Mouse (Mus musculus) midbrain, embryonic 11.5 days (tissue): Measurements from ENCODE around the gene Rictor. TPM values are rescaled to one million over a fixed set of nuclear protein-coding genes. Genes with fewer than 3 reads are reported as not detected.
"Not testable (repeated sequence)": the region's sequence is repeated elsewhere in the genome, so short reads cannot be mapped to it uniquely, and the experiment has no call there.

Experiments used
- ATAC-seq: fragments of 200-750 bp; cut with Nextera tagmentation; 2 replicates; pipeline ENCODE4 v1.8.0; 2017; ENCODE audit warnings: moderate TSS enrichment, moderate library complexity; ENCODE audit not compliant: low FRiP score
- DNase-seq: peaks from one replicate; pipeline ENCODE4 v3.0.0; 2015; ENCODE audit warnings: low spot score; ENCODE audit errors: missing footprints
- H3K27ac ChIP-seq: fragments of 300-500 bp; sonication (generic); 2 replicates; pipeline ENCODE4 v1.5.1; 2014; ENCODE audit warnings: low read depth, low read length
- H3K27me3 ChIP-seq: fragments of 300-500 bp; sonication (generic); 2 replicates; pipeline ENCODE4 v1.6.1; 2014; ENCODE audit warnings: mild to moderate bottlenecking, low read length, moderate library complexity, mixed read lengths; ENCODE audit not compliant: control insufficient read depth, insufficient read depth
- H3K36me3 ChIP-seq: fragments of 300-500 bp; sonication (generic); 2 replicates; pipeline ENCODE4 v1.6.1; 2014; ENCODE audit warnings: mild to moderate bottlenecking, low read length, moderate library complexity, mixed read lengths; ENCODE audit not compliant: control insufficient read depth, insufficient read depth
- H3K4me1 ChIP-seq: fragments of 300-500 bp; sonication (generic); 2 replicates; pipeline ENCODE4 v1.6.1; 2014; ENCODE audit warnings: low read length; ENCODE audit not compliant: control insufficient read depth, insufficient read depth
- H3K4me2 ChIP-seq: fragments of 300-500 bp; sonication (generic); 2 replicates; pipeline ENCODE4 v1.6.1; 2014; ENCODE audit warnings: mild to moderate bottlenecking, moderate library complexity
- H3K4me3 ChIP-seq: fragments of 300-500 bp; sonication (generic); 2 replicates; pipeline ENCODE4 v1.5.1; 2014; ENCODE audit warnings: low read depth, low read length
- H3K9ac ChIP-seq: fragments of 300-500 bp; sonication (generic); 2 replicates; pipeline ENCODE4 v1.6.1; 2014; ENCODE audit warnings: low read length
- H3K9me3 ChIP-seq: fragments of 300-500 bp; sonication (generic); 2 replicates; pipeline ENCODE4 v1.6.1; 2016; ENCODE audit warnings: low read length; ENCODE audit not compliant: control insufficient read depth
- WGBS: fragments of 180-500 bp; shearing (Covaris S2); extraction: QIAGEN DNeasy Blood & Tissue Kit; methylation state at CpG from one replicate; pipeline ENCODE4 v1.1.7; 2014; 5-methylcytosine and 5-hydroxymethylcytosine counted together
- polyA plus RNA-seq: library from polyadenylated mRNA; unstranded; fragments of >200 nt; fragmentation: Nextera tagmentation; extraction: Ambion mirVana; gene quantifications from 2 replicates; pipeline ENCODE4 v1.2.1, GENCODE M21; 2014

Gene Rictor
- polyA plus RNA-seq, 1 experiment from 2014 or later, result 48.6 TPM

DNA sequence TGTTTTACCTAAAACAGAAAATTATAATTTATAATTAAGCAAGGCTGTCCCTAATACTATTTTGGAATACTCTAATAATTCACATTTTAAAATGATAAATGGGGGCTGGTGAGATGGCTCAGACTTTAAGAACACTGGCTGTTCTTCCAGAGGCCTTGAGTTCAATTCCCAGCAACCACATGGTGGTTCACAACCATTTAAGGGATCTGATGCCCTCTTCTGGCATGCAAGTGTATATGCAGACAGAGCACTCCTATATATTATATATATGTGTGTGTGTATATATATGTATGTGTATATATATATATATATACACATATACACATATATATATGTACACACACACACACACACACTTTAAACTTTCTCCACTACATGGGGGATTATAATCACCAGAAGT is 15.2 kb downstream of the Rictor start:
- Histone ChIP-seq H3K9ac (no peak overlapping the region), H3K27ac (no peak overlapping the region), H3K27me3 (no peaks in the 10 kb centered on the region), H3K4me1 (no peaks in the 10 kb centered on the region), H3K36me3 (no peaks in the 10 kb centered on the region), H3K9me3 (no peaks in the 10 kb centered on the region; the same call in 1 of the 2 replicates), H3K4me2 (no peak overlapping the region), H3K4me3 (no peak overlapping the region)
- no peak for ATAC-seq
- DNase-seq, result no peak

DNA sequence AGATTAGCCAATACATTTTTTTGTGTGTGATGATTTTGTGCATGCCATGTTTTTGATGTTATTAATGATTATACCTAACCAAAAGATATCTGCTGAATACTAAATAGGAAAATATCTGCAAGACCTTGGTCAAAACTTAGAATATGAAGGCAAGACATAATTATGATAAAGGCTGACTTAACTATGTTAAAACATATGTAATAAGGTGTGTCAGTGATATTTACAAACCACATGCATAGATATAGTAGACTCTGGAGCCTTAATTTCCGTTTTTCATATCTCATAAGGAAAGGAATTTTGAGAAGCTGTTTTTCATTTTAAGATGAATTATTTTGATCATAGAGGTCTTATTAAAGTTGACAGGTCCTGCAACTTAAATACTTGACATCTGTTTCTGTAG is 16.3 kb downstream of the Rictor start:
- Histone ChIP-seq H3K27ac (no peak overlapping the region), H3K4me1 (no peaks in the 10 kb centered on the region), H3K4me2 (no peak overlapping the region), H3K9ac (no peak overlapping the region), H3K4me3 (no peak overlapping the region), H3K36me3 (no peaks in the 10 kb centered on the region), H3K9me3 (no peaks in the 10 kb centered on the region; the same call in 1 of the 2 replicates), H3K27me3 (no peaks in the 10 kb centered on the region)
- no peak for DNase-seq
- no peak for ATAC-seq
- WGBS, result 86% methylated on average over 1 of the region's 1 CpGs

GRCm38 (mm10) chr15:6726130-6726808 is 18.1 kb downstream of the Rictor start:
- Histone ChIP-seq H3K36me3 (no peaks in the 10 kb centered on the region), H3K9ac (no peak overlapping the region), H3K4me2 (no peak overlapping the region), H3K4me3 (no peak overlapping the region), H3K27ac (no peak overlapping the region), H3K9me3 (no peaks in the 10 kb centered on the region), H3K27me3 (no peaks in the 10 kb centered on the region), H3K4me1 (no peaks in the 10 kb centered on the region)
- ATAC-seq (no peak), DNase-seq (no peak)
- 83% methylated on average over 5 of the region's 5 CpGs for WGBS

GRCm38 (mm10) chr15:6733076-6733475 is 24.9 kb downstream of the Rictor start:
- Histone ChIP-seq H3K9ac (no peak overlapping the region), H3K27me3 (no peaks in the 10 kb centered on the region), H3K4me3 (no peak overlapping the region), H3K4me1 (no peaks in the 10 kb centered on the region), H3K27ac (no peak overlapping the region), H3K9me3 (no peaks in the 10 kb centered on the region), H3K36me3 (no peaks in the 10 kb centered on the region), H3K4me2 (no peak overlapping the region)
- WGBS, result 88% methylated on average over 5 of the region's 5 CpGs
- DNase-seq, result no peak
- ATAC-seq, result no peak

GRCm38 (mm10) chr15:6739180-6739579 is 31.0 kb downstream of the Rictor start:
- Histone ChIP-seq H3K36me3 (peaks cover 5% of the 10 kb centered on the region), H3K4me2 (no peak overlapping the region), H3K27me3 (no peaks in the 10 kb centered on the region), H3K27ac (no peak overlapping the region), H3K9ac (no peak overlapping the region), H3K4me1 (no peaks in the 10 kb centered on the region), H3K9me3 (no peaks in the 10 kb centered on the region), H3K4me3 (no peak overlapping the region)
- WGBS, result 98% methylated on average over 2 of the region's 2 CpGs
- DNase-seq (no peak), ATAC-seq (no peak)

- no peaks in the 10 kb centered on the region for H3K27me3 ChIP-seq
- ATAC-seq, result no peak
These were observed 34.3 kb downstream of the Rictor start for GRCm38 (mm10) chr15:6742337-6743025.

DNA sequence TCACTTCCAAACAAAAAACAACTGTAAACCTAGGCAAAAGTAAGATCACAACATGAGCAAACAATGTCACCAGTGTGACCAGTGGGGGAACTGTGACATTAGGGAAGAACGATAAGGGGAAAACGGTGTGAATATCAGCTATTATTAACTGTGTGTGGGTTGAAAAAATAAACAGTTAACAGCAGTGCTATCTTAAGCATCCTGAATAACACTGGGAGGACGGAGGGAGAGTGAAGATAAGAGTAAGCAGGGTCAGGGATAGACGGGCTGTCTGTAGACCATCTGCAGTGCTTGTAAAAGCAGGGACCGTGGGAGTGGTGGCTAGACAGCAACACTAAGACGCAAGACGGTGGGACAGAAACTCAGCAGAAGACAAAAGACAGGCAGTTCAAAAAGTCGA is 35.5 kb downstream of the Rictor start:
- H3K4me1 ChIP-seq, result no peaks in the 10 kb centered on the region
- 68% methylated on average over 8 of the region's 8 CpGs for WGBS
- H3K27me3 ChIP-seq, result no peaks in the 10 kb centered on the region
- H3K9me3 ChIP-seq, result no peaks in the 10 kb centered on the region
- no peak overlapping the region for H3K27ac ChIP-seq
- no peak overlapping the region for H3K9ac ChIP-seq
- ATAC-seq, result no peak
- no peak overlapping the region for H3K4me2 ChIP-seq
- no peak overlapping the region for H3K4me3 ChIP-seq
- H3K36me3 ChIP-seq, result peaks cover 5% of the 10 kb centered on the region
- DNase-seq, result no peak

More at GRCm38 (mm10) chr15:6742337-6743025, 34.3 kb downstream of the Rictor start:
- no peak overlapping the region for H3K27ac ChIP-seq
- no peak overlapping the region for H3K9ac ChIP-seq
- no peak for DNase-seq
- no peak overlapping the region for H3K4me2 ChIP-seq
- H3K4me1 ChIP-seq, result no peaks in the 10 kb centered on the region
- H3K36me3 ChIP-seq, result peaks cover 5% of the 10 kb centered on the region
- no peak overlapping the region for H3K4me3 ChIP-seq
- no peaks in the 10 kb centered on the region for H3K9me3 ChIP-seq
- WGBS, result 84% methylated on average over 13 of the region's 13 CpGs

DNA sequence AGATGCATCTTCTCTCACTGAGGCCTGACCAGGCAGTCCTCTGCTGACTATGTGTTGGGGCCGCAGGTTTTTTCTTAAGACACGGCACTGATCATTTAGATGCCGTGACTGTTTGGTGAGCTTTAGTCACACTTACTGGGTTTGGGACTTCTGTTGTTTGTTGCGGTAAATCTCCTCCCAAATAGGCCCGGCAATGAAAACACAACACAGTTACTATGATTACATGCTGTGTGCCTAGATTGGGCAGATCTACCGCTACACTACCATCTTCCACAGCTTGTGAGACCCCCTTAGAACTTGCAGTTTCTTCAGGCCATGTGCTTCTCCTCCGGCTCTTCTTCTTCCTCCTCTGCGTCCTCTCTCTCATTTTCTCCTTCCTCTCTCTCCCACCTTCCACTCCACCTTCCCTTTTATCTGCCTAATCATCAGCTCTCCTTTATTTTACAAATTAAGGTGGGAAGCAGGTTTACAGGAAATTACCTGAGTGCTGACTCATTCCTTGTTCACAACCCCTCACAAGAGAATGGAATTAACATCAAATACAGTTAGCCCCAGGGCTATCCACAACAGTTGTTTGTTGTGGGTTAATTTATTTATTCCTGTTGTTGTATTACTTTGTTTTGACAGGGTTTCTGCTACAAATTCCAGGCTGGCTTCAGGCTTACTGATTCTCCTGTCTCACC is 38.3 kb downstream of the Rictor start:
- not testable (repeated sequence) for H3K4me2 ChIP-seq, ATAC-seq, H3K9me3 ChIP-seq, H3K27ac ChIP-seq, H3K27me3 ChIP-seq, DNase-seq, H3K4me1 ChIP-seq, H3K9ac ChIP-seq, H3K4me3 ChIP-seq, H3K36me3 ChIP-seq
- WGBS, result 81% methylated on average over 8 of the region's 8 CpGs

GRCm38 (mm10) chr15:6747001-6747400 is 38.8 kb downstream of the Rictor start:
- Histone ChIP-seq H3K27me3 (no peaks in the 10 kb centered on the region), H3K36me3 (no peaks in the 10 kb centered on the region), H3K9ac (no peak overlapping the region), H3K4me3 (no peak overlapping the region), H3K4me2 (no peak overlapping the region), H3K27ac (no peak overlapping the region), H3K9me3 (no peaks in the 10 kb centered on the region), H3K4me1 (no peaks in the 10 kb centered on the region)
- ATAC-seq (no peak), DNase-seq (no peak)
- WGBS, result 94% methylated on average over 9 of the region's 9 CpGs
